Mouse (Mus musculus) telencephalon, adult 2 months (tissue): ENCODE data around the gene Gbp9.
"Not testable (repeated sequence)": the region's sequence is repeated elsewhere in the genome, so short reads cannot be mapped to it uniquely, and the experiment has no call there.

ENCODE experiments used
- DNase-seq: peaks from one replicate; pipeline ENCODE4 v3.0.0-alpha.2; 2011; ENCODE audit warnings: low read depth, low spot score

The Gbp9 gene

DNA sequence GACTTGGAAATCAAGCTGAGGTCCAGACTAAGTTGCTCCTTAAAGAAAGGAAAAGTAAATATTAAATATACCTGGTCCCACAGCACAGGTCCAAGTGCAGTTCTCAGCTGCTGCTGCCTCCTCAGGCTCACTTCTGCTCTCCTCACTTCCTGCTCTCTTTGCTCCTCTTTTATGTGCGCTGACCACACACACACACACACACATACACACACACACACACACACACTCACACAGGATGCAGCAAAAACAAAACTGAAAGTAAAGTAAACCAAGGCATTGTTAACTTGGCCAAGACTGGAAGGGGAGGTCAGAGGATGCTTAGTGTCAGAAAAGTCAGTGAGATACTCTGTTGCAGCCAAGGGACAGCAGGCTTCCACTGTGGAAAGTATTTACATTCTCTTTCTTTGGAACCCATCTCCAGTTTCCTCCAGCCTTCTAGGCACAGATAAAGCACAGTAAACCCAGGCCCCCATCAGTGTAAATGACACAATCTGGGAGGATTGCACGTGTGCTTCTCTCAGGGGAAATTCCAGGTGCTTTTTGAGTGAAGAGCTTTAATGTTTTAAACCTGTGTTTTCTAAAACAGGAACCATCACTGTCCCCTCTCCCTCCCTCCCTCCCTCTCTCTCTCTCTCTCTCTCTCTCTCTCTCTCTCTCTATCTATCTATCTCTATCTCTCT lies at the start of gene Gbp9, which contains the start of the genes Gbp8 and Gbp4:
TSS of gene Gbp9 (minus strand) at position 131 of the 680 bp plus-strand sequence.
TSS of gene Gbp8 (minus strand) at position 132 of the 680 bp plus-strand sequence.
TSS of gene Gbp4 (minus strand) at position 178 of the 680 bp plus-strand sequence.
- not testable (repeated sequence) for DNase-seq

DNA sequence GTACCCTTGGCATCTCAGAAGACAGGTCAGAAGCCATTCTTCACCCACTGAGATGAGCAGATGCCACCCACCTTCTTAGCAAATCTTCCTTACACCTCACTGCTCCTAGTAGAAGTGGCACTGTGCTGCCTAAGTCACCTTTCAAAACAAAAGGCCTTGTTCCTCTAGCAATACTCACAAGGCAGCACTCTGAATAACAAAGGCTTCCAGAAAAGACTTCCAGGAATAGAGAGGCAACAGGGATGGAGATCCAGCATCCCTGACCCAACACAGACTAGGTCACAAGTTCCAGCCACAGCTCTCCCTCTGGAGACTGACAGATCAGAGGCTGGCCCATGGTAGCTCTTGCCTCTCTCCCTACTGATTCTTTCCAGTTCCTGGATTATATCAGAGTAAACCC lies 42.1 kb upstream of the Gbp9 start:
- no peak for DNase-seq

DNA sequence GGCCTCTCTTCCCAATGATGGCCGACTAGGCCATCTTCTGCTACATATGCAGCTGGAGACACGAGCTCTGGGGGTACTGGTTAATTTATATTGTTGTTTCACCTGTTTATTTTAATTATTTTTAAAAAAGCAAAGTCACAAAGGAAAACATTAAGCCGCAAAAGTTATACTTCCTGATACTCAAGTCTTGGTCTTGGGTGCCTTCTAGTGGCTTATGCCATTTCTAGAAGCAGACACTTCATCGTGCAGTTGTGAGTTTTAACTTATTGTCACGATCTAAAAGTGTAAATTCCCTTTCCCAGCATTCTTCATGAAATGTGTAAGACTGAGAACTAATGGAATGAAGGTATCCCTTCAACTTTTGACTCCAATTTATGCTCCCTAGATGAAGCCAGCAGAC lies 17.2 kb upstream of the Gbp9 start:
- DNase-seq = no peak

DNA sequence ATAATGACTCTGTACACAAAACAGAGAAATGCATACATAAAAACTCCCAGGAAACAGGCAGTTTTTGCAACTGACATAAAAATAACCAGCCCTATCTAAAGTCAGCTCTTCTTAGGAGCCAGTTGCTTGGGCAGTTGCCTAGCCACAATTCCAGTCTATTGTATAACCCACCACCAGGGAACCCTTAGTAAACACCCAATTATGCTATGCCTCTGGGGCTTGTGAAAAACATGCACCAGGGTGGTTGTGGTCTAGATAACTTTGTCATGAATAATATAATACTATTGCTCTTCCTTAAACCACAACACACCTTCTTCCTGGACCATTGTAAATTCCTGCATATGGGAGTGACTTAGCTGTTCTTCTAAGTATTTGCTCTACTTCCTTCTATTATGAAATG lies 14.7 kb upstream of the Gbp9 start:
- DNase-seq = no peak

DNA sequence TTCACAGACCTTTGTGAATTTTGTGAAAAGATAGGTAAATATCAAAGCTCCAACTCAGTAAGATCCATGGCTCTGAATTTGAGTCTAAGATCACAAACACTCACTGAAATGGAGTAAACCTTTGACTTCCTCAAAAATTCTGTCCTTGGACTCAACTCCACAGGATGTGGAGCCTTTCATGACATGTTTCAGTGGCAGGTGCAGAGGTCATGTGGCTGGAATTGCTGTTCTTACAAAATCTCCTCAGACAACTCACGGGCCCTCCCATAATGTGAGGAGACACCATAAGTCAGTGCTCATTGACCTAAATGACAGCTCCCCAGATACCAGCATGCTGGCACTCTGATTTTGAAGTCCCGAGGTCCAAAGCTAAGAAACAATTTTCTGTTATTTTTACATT lies 8.7 kb upstream of the Gbp9 start:
- not testable (repeated sequence) for DNase-seq

DNA sequence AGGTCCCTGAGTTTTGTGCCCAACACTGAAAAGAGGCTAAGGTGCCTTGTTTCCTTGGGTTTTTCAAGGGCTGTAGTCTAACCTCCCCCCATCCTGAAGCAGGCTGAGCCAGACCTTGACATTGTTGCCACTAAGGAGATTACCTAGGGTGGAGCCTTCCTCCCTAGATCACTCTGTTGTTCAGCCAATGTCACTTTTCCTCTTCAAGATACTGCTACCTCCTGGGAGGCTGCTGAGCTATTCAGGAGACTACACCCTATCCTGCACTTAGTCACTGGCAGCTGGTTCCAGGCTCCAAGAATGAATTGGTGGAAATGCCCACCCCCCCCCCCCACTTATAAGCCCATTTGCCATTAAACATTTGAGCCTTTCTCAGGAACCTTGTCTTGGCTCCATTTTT lies 7.1 kb upstream of the Gbp9 start:
- no peak for DNase-seq

DNA sequence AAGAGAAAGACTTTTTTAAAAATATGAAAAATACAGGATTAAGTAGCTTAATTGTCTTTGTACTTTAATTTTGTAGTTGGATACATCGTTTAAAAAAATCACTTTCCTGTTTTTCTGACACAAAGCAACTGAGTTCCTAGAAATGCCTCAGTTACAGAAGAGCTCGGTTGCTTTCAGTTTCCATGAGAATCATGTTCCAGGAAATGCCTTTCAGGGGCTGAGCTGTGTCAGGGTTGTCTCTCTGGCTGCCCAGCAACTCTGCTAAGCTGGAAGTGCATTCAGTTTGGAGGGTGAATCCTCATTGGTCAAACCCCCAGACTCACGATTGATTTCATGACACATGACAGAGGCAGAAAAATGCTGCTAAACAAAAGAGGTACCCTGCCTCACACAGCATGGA lies 6.4 kb upstream of the Gbp9 start:
- not testable (repeated sequence) for DNase-seq

DNA sequence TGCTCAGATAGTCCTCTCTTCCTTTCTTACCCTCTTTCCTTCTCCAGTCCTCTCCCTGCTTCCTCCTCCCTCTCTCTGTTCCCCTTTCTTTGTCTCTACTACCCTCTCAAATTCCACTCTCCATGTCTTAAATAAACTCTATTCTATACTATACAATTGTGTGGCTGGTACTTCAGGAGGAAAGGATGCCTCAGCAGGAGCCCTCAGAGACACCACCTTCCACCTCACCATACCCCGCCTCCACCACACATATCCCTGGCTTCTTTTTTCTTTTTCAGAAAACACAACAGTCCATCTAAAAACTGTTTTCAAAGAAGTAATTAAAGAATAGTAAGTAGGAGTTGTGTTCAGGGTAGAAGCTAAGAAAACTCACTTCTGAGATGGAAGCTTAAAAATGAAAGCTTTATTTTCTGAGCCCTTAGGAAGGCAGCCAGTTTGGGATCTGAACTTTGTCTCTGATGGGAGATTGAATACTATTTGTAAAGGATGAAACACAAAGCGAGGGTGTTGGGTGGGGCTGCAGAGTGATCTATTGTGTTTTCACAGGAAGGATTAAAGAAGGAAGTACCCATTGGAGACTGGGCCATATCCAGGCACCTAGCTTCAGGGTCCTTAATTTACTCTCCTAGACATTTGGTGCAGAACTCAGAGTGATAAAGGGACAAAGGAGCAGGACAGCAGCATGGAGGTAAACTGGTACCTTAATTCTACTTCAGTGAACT lies 911 bp upstream of the Gbp9 start:
- DNase-seq = not testable (repeated sequence)

DNA sequence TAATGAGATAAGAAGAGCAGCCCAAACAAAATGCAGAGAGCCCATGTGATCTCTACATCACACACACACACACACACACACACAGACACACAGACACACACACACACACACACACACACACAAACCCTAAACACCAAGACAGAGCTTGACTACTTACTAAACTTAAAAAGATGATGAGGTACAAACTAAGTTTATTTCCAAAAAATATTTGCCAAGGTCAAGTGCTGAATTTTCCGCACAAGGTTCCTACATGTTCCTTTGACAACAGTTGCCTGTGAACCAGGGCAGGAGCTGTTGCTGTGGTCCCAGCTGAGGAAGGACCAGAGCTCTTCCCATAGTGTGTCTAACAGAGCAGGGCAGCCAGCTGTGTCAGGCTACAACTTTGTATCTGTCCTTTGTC lies 433 bp downstream of the Gbp9 start:
- no peak for DNase-seq

DNA sequence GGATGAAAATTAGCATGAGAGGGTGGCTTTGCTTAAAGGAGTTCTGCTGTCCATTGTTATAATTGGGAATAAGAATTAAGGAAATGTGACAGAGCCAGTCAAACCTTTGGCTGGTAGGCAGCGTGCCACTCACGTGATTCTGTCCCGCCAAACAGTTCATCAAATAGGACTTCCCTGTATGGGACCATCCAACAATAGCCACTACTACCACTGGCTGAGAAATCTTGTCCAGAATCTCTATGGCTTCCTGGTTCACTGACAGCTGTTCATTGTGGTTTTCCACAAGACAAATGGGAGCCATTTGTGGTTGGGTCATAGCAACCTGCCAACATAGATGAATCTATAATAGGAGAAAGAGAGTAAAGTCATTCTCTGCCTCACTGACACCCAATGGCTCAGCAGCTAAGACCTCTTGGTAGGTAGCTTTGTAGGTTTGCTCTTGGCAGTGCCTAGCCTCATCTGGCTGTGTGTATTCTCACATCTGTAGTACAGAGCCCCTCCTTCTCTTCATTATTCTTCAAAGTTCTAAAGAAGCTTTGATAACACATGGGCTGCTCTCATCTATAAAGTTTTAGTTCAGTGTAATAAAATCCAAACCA lies 2.5 kb downstream of the Gbp9 start:
- not testable (repeated sequence) for DNase-seq

DNA sequence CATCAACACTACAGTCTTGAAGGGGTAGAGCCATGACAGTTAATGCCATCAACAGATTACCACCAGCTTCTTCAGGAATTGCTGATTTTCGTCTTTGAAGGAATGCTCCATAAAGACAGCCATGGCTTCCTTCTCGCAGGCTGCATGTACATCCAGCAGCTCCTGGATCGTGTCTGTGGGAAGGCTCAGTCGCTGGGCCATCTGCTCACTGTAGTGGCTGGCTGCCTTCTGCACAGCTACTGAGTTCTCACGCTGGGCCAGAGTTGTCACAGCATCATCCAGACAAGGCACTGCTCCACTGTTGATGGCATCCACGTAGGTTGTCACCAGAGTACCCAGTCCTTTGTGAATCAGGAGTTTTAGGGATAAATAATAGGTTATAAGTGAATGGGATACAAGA lies 17.6 kb downstream of the Gbp9 start:
- not testable (repeated sequence) for DNase-seq

DNA sequence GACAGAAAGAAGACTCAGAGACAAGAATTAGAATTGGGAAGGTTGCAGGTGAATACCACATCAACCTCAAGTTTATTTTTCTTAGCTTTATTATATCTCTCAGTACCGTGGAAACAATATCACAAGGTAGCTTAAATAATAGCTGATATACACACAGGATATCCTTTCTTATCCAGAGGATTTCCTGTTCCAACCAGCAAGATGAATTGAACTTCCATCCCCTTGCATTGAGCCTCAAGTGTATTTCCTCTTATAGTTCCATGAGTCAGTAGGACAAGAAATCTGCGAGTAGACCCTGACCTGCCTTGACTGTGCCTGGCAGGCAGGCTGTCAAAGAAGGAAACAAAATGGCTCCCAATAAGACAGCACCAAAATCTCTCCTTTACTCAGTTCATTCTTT lies 23.6 kb downstream of the Gbp9 start:
- no peak for DNase-seq

DNA sequence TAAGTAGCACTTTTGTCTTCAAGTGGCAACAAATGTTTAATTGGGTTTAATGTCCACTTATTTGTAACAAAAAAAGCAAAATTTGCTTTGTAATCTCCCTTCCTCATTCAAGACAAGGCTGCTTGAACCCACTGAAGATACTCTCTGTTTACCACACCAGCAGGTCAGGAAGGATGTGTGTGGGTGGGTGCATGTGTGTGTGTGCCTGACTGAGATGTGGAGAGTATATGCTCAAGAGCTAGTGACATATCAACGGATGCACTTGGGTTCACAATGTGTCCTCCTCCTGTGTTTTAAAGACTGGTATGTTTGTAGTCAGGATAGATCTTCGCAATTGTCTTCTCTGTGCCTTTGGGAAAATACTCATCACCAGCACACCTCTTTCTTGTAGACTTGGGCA lies 24.6 kb downstream of the Gbp9 start:
- DNase-seq = no peak

DNA sequence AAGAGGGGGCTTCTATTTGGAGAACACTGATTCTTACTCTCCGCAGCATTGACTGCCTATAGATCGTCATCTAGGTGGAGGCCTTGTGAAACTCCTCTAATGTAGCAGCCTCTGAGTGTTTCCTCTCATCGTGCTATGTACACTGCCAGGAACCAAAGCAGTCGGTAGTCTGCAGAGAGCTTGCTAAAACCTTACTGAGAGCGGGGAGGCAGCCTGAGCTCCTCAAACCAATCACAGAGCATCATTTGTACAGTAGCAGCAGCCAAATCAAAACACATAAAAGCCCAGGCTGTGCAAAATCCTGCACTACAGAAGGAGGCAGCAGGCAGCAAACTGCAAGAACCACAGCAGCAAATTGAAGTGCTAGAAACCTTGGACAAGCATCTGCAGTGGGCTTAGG lies 25.7 kb downstream of the Gbp9 start:
- DNase-seq = no peak

DNA sequence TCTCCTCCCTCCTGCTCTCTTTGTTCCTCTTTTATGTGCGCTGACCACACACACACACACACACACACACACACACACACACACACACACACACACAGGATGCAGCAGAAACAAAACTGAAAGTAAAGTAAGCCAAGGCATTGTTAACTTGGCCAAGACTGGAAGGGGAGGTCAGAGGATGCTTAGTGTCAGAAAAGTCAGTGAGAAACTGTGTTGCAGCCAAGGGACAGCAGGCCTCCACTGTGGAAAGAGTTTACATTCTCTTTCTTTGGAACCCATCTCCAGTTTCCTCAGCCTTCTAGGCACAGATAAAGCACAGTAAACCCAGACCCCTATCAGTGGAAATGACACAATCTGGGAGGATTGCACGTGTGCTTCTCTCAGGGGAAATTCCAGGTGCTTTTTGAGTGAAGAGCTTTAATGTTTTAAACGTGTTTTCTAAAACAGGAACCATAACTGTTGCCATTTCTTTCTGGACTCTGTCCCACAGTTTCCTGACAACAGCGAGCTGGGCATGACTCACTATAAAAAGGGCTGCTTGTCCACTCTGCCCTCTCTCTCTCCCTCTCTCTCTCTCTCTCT lies 29.0 kb downstream of the Gbp9 start:
- DNase-seq = not testable (repeated sequence)

DNA sequence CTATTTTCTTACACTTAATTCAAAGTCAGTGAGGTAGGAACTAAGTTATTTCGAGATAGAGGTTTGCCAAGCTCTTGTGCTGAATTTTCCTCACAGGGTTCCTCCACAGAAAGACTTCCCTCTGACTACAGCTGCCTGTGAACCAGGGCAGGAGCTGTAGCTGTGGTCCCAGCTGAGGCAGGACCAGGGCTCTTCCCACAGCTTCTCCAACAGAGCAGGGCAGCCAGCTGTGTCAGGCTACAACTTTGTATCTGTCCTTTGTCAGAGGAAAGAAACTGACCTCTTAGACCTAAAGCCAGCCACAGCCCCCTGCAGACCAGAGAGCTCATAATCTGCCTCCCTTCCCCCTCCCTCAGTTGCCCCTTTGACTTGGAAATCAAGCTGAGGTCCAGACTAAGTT lies 29.6 kb downstream of the Gbp9 start:
- DNase-seq = not testable (repeated sequence)

DNA sequence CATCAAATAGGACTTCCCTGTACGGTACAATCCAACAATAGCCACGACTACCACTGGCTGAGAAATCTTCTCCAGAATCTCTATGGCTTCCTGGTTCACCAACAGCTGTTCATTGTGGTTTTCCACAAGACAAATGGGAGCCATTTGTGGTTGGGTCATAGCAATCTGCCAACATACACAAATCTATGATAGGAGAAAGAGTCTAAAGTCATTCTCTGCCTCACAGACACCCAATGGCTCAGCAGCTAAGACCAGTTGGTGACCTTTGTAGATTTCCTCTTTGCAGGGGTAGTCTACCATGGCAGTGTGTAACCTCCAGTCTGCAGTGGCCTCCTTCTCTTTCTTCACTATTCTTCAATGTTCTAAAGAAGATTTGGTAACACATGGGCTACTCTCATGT lies 33.6 kb downstream of the Gbp9 start:
- not testable (repeated sequence) for DNase-seq

DNA sequence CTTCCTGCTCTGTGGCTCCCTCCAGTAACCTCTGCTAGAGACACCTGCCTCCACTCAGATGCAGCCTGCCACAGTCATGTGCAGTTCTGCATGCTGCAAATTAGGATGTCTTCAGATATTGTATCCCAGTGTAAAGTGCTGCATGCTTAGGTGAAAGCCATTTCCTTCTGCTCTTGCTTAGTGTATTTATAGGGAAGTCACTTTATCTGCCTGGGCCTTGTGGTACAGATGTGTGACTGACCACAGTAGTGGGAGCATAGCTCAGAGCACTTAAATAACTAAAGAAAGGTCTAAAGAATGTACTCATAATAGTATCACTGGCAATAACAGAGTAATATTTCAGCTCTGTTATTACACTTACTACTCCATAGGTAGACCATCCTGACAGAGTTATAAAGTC lies 57.4 kb downstream of the Gbp9 start:
- no peak for DNase-seq

DNA sequence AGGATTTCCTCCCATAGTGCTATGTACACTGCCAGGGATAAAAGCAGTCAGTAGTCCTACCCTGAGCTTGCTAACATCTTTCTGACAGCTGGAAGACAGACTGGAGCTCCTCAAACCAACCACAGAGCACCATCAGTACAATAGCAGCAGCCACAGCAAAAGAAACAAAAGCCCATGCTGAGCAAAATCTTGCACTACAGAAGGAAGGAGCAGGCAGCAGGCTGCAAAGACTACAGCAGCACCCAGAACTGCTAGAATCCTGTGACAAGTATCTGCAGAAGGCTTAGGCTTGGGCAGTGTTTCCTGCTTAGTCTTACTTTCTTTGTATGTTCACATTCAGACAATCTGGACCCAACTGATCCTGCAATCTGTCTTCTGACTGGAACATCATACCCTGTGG lies 71.0 kb downstream of the Gbp9 start:
- not testable (repeated sequence) for DNase-seq

DNA sequence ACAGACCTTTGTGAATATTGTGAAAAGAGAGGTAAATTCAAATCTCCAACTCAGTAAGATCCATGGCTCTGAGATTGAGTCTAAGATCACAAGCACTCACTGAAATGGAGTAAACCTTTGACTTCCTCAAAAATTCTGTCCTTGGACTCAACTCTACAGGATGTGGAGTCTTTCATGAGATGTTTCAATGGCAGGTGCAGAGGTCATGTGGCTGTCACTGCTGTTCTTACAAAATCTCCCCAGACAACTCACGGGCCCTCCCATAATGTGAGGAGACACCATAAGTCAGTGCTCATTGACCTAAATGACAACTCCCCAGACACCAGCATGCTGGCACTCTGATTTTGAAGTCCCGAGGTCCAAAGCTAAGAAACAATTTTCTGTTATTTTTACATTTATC lies 74.9 kb downstream of the Gbp9 start:
- DNase-seq = not testable (repeated sequence)

DNA sequence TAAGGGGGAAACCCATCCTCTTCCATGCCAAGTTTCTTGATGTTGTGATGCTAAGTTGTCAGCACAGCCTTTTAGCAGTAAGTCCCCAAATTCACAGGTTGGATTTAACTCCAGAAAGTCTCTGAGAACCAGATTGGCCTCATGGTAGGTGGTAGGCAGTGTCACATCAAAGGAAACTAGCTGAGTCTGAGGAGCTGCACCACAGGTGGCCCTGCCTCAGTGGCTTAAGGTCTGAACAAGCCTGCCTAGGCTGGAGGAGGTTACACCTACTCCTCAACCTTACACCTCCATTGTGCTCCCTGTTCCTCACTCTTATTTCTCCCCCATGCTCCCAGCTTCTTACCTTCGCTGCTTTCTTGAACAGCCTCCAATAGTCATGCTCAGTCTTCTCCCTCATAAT lies 76.0 kb downstream of the Gbp9 start:
- DNase-seq = no peak

DNA sequence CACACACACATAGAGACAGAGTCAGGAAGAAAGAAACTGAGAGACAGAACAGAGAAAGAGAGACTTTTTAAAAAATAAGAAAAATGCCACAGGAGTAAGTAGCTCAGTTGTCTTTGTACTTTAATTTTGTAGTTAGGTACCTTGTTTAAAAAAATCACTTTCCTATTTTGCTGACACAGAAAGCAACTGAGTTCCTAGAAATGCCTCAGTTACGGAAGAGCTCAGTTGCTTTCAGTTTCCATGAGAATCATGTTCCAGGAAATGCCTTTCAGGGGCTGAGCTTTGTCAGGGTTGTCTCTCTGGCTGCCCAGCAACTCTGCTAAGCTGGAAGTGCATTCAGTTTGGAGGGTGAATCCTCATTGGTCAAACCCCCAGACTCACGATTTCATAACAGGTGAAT lies 76.9 kb downstream of the Gbp9 start:
- not testable (repeated sequence) for DNase-seq
